Mouse (Mus musculus): Measurements from ENCODE around the gene Rasef. TPM values are rescaled to one million over a fixed set of nuclear protein-coding genes. Genes with fewer than 3 reads are reported as not detected.

Rasef gene
- total RNA-seq, 2 experiments from 2014 or later = 0.70 to 0.86 TPM

Other genes with a start within 250 kb of the Rasef start
- gene Gm11238, start 183.1 kb downstream of the Rasef start, total RNA-seq (2021) = not detected
- gene Gm11237, start 168.0 kb downstream of the Rasef start, total RNA-seq (2021) = not detected
- not detected for gene Gm11236, start 152.9 kb downstream of the Rasef start, total RNA-seq (2021)
- gene Gm11239, start 122.6 kb downstream of the Rasef start, total RNA-seq (2021) = not detected
- not detected for gene Gm428, start 107.5 kb downstream of the Rasef start, total RNA-seq (2021)
- gene Gm11758, start 85.3 kb upstream of the Rasef start, total RNA-seq (2021) = not detected
- not detected for gene Gm11757, start 100.1 kb upstream of the Rasef start, total RNA-seq (2021)
- not detected for gene Gm13871, start 115.0 kb upstream of the Rasef start, total RNA-seq (2021)
- 1 to 10 TPM; 1.5 to 1.8 TPM for gene Gm11756, start 129.8 kb upstream of the Rasef start, total RNA-seq (2021)
- 10 to 100 TPM; 21.5 to 22.6 TPM for gene 2310002L09Rik, start 159.9 kb upstream of the Rasef start, total RNA-seq (2021)
- gene Frmd3, start 222.4 kb upstream of the Rasef start, total RNA-seq (2021) = under 1 TPM; 0.10 to 0.11 TPM

Data from heart, postnatal 25 days (tissue).